Mouse (Mus musculus) mesoderm, embryonic 11.5 days (tissue): Measurements from ENCODE around the gene Glipr2.

Experiments
- DNase-seq: peaks from one replicate; pipeline ENCODE4 v3.0.0-alpha.2; 2012; ENCODE audit warnings: low read depth, low spot score

Glipr2 gene

DNA sequence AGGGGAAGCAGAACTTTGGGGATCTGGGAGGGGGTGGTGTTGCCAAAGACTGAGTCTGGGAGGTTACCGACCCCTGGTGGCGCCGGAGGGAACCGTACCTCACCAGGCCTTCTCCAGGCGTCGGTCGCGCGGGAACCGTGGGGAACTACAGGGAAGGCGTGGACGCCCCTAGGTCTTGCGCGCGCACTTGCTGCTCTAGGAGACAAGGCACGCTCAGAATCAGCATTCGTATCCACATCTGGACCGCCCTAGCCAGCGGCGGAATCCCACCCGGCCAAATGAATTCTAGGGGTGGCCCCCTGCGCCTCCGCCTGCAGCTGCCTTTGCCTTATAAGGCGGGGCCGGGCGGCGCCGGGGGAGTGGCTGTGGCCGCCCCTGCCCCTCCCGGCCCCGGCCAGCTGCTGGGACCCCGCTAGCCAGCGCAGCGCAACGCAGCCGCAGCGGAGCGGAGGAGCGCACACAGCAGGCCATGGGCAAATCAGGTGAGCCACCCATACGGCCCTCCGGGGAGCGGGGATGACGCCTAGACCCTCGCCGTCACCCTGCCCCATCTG lies at the start of gene Glipr2:
Gene Glipr2 (plus strand): TSS at position 110 of the 554 bp plus-strand sequence.
- DNase-seq = peak; percentile 95

DNA sequence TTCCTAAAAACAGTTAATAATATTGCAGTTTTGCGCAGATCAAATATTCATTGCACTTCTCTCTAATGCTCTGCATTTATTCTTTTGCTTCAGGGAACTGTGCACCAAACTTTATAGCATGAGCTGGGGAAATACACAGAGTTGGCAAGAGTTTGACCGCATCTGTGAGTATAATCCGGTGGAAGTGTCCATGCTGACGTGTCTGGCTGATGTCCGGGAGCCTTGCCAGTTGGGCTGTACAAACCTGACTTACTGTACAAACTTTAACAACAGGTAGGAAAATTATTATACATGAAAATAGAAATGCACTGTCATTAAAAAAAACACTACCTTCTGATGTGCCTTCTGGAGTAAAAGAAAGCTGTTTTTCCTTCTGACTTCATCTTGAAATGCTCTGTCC lies 39.0 kb upstream of the Glipr2 start:
- no peak for DNase-seq

DNA sequence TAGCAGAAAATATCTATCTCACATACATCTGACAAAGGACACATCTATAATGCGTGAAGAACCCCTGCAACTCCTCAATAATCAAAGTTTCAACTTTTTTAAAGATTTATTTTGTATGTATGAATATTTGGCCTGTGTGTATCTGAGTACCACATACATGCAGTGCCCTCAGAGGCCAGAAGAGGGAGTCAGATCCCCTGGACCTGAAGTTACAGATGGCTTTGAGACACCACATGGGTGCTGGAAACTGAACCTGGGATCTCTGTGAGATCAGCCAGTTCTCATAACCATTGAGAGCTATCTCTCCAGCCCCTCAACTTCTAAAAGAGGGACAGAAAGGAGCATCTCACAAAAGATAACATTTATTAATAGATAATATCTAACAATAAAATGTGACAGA lies 36.6 kb upstream of the Glipr2 start:
- no peak for DNase-seq

DNA sequence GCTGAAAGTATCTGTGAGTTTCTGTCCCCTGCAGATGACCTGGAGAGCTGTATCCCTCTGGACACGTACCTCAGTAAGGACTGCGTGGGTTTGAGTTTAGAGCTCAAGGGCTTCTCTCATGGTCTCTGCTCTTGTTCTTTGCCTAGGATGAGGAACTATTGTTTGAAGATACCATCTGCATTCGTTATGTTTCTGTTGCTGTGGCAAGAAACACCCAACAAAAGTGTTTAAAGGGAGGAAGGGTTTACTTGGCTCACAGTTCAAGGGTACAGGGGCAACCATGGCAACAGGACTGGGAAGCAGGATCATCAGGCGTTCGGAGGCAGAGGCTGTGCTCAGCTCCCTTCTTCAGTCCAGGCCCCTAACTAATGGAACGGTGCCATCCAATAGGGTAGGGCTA lies 32.1 kb upstream of the Glipr2 start:
- DNase-seq = no peak

DNA sequence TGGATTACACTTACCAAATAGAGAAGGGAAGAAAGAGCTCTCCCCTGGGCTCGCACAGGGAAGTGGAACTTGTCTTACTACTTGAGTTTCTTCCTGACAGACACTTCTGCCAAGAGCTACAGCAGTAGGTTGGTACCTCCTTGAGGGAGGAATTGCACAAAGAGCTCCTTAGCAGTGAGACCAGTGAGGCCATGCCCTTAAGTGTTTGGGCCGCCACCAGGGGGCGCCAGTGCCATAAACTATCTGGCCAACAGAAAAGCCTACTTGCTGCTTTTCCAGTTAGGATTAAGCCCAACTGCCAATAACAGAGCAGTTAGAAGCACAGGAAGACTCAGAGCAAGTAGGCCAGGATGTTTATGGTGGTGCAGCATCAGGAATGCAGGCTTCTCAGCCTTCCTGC lies 31.4 kb upstream of the Glipr2 start:
- peak; percentile 88 for DNase-seq

DNA sequence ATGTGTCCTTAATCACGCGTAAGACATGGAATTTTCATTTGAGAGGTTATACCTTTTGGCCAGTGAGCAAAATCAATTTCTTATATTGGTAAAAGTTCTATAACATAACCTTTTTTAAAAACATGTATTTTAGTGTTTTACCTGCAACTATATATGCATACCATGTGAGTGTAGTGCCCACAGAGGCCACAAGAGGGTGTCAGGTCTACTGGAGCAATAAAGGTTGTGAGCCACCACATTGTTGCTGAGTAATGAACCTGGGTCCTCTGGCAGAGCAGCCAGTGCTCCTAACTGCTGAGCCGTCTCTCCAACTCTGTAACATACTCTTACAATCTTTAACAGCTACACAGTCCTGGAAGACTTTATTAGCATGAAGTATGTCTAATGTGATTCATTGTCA lies 29.4 kb upstream of the Glipr2 start:
- DNase-seq = peak; percentile 14

DNA sequence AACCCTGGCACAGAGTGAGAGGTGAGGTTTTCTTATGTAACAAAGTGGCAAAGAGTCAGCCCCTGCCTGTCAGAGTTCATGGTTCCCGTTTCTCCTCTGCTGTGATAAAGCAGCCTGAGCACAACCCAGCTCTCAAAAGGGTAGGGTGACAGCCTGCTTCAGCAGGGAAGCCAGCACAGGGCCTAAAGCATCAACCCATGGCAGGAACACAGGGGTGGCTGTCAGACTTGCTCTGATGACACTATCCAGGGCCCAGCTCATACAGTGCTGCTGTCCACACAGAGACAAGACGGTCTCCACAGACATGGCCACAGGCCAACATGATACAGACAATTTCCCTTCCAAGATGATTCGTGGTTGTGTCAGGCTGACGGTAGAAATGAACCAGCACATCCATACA lies 25.3 kb upstream of the Glipr2 start:
- DNase-seq = no peak

DNA sequence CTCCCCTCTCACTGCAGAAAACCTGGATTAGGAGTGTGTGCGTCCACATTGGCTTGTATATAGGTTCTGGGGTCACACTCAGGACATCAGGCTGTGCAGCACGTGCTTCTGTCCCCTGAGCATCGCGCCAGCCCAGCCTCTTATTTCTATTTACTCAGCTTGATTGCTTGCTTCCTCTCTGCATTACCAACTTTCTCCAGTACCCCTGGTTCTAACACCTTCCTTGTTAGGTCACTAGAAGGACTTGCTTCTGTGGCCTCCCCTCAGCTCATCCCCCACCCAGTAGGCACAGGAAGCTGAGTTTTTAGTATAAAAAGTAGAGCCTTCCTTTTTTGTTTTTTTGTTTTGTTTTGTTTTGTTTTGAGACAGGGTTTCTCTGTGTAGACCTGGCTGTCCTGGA lies 21.0 kb upstream of the Glipr2 start:
- DNase-seq = no peak

DNA sequence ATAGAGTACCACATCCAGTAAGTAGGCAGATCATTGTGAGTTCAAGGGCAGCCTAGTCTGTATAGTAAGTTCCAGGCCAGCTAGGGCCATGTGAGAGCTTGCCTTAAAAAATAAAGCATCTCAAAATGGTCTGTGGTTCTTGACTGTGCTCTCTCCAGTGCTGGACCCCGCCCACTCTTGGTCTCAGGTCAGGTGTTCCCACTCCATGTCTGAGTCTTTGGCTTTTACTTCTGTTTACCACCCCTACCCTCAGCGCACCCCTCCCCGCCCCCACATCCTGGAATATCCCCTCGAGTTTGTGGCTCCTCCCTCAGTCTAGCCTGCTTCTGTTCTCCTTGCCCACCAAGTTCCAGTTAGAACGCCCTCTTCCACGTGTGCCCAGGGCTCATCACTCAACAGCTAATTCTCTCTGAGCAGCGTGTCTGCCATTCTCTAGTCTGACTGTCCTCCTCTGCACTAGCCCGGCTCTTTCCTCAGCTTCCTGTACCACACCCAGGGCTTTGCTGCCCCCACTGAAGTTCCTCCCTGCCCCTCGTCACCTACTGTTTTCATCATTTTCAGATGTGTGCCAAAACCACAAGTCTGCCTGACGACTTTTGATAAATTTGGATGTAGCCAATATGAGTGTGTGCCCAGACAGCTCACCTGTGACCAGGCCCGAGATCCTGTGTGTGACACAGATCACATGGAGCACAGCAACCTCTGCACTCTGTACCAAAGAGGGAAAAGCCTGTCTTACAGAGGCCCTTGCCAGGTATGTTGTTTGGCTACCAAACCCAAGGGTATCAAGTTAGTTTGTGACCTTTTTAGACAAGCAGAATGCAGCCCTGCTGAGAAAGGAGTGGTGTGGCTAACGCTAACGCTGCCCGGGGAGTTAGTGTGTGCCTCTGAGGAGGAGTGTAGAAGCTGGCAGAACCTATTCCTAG lies 20.2 kb upstream of the Glipr2 start:
- no peak for DNase-seq

DNA sequence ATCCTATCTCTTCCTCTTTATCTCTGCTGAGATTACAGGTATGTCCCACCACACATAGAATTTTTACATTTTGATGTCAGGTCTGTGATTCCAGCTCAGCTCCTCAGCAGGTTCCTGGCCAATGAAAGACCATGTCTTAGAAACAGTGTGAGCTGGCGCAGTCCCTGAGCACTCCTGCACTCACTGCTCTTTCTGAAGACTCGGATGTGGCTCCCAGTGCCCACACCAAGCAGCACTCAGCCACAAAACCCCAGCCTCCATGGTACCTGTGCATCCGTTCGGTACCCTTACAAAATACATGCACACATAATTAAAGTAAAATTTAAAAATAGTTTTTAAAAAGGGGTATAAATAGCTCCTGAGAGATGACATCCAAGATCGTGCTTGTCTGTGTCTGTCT lies 15.9 kb upstream of the Glipr2 start:
- DNase-seq = no peak

DNA sequence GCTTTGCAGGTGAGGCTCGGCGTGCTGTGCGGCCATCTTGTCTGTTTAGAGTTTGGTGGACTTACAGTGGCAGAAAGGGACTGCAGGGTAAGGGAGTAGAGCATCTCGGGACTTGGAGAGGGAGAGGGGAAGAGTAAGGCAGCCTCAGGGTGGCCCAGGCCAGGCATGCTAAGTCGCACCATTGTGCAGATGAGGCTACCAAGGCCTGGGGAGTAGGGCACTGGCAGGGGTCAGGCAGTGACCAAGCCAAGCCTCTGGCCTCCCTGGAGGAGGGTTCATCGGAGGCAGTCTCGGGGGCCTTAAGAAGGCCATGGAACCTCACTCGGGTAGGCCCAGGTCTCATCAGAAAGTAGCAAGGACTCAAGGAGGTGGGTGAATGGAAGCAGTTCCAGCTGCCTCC lies 14.8 kb upstream of the Glipr2 start:
- DNase-seq = no peak

DNA sequence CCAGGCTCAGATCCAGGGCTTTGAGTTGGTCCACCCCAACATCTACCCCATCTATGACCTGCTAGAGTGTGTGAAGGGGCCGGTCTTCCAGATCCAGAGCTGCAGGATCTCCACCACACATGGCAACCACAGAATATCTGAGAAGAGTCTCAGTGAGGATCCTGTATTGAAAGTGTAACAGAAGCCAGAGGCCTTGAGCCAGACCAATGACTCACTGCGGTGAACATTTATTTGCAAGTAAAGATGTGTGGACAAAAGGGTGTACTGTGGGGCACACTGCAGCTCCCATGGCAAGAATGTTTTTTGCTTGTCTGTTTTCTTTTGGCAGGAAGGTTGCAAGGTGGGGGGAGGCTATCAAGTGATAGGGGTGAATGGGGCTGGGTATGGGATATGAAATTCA lies 9.6 kb upstream of the Glipr2 start:
- DNase-seq = no peak

DNA sequence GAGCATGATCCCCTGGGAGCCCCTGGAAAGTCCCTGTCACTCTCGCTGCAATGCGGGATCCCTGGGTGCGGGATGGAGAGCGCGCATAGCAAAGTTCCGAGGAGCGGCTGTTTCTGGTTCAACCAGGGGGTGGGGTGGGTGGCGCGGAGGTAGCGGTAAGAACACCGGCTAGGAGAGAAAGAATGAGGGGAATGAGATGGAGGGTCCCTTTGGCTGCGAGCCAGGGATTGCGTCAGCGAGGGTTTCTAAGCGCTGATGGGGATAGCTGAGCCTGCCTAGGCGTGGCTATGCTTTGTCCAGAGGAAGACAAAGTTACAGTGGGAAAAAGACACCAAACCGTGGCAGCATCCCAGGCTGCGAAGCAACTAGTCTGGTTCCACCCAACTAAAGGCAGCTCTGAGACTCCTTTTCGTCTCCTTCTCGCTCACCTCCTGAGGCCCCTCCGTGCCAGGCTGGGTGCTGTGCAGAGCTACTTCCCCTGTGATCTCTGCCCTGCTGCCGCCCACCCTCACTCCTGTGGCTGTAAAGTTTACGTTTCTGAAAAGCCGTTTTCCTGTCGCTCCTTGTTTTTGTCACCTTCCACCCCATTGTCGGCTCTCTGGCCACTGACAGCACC lies 753 bp downstream of the Glipr2 start:
- DNase-seq = peak; percentile 89

DNA sequence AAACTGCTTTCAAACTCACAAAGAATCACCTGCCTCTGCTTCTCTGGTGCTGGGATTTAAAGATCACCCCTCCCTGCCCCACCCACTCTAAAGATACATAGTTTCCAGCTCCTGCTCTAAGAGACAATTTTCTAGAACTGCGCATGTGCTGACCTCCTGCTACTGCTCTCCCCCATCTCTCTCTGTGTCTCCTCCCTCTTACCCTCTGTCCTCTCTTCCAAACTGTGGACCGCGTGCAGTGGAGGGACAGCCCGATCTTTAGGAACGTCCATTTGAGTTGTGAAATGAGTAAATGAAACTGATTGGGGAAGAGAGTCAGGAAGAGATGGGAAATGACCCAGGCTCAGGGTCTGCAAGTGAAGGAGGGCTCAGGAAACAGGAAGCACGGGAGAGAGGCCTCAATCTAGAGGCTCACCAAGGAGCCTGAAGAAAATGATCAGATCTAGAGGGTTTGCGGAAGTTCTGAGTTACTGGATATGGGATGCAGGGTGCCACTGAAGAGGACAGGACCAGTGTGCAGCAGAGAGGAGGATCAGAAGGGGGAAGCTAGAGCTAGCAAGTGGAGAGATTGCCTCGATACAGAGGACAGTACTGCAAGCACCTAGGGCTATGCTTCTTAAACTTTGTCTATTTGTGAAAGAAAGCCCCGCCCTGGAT lies 2.5 kb downstream of the Glipr2 start:
- no peak for DNase-seq

DNA sequence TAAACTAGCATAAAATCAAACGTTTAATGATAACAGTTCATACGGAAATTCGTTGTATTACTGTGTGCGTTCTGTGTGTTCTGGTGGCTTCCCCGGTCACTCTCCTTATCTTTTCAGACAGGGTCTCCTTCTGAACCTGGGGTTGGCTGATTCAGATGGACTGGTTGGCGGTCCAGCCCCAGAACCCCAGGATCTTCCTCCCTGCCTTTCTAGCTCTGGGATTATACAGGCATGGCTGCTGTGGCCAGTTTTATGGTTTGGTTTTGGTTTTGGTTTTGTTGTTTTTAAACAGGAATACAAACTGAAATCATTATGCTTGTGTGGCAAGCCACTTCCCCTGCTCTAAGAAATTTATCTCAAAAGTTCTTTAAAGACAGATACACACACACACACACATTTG lies 3.0 kb downstream of the Glipr2 start:
- DNase-seq = no peak

DNA sequence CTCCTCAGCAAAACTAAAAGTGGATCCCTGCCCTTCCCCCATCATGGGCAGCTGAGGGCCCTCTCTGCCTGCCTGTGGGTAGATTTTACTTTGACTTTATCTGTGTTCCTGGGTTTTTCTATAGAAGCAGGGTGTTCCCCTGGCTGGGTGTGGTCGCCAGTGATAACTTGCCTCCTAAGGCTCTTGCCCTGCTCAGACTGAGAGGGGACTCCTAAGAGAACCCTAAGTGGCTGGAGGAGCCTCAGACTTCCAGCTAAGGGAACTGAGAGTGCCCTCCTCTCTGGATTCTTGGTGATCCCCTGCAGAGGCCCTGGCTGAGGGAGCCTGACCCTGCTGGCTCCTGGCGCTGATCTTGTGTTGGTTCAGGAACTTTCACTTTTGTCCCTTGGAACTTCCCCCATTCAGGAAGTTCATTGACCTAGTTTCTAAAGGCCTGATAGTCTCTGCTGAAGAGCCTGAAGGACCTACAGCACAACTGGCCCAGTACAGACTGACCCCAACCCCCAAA lies 7.2 kb downstream of the Glipr2 start:
- DNase-seq = no peak

DNA sequence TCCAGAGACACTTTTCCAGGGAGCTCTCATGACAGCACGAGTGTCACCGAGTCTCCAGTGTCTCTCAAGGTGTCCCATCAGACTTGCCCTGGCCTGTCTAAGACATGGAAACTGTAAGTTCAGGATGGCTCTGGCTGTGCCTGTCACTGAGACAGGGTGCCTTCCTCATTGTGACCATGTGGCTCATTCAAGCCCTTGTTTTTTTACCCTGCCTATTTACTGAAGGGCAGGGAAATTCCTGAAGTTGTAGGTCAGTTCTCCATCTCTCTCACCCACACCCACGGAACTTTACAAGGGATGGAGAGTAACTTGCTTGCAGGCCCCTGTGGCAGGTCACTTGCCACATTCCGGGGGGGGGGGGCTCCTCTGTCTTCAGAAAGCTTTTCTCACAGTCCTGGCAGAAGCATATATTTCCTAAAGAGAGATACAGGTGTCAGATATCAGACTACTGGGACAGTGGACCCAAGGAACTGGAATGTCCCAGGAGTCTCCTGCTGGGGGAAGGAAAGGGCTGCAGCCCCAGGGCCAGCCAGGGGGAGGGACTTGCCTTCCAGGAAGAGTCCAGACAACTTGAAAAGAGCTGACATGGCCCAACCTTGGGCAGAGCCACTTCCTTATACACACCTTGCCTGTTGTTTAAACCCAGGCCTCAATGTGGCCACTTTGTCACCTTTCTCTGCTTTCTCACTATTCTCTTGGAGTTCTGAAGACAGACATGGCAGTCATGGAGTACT lies 7.9 kb downstream of the Glipr2 start:
- no peak for DNase-seq

DNA sequence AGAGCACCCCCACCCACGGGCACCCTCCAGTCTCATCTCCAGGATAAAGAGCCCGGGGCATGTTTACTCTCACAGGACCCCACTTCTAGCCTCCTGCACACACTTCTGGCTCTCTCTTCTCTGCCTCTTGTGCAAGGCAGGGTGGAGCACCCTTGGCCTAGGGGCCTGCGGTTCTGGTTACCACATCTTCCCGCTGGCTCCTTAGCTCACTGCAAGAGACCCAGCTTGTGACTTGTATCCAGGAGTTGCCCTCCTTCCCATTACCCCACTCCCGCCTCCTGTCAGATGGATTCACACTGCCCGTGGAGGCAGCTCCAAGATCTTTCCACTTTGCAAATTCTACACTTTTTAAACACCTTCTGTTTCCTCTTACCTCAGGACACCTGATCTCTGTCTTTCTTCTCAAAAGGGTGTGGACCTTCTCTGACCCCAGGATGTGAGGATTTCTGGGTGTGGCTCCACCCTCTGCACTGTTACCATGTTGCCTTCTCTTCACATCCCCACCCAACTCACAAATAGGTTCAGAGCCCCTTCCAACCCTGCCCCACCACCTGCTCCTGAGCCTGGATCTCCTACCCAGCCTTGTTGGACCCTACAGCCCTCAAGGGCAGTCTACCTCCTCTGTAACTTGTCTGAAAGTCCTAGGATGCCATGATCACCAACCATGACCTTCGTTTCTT lies 8.8 kb downstream of the Glipr2 start:
- no peak for DNase-seq

DNA sequence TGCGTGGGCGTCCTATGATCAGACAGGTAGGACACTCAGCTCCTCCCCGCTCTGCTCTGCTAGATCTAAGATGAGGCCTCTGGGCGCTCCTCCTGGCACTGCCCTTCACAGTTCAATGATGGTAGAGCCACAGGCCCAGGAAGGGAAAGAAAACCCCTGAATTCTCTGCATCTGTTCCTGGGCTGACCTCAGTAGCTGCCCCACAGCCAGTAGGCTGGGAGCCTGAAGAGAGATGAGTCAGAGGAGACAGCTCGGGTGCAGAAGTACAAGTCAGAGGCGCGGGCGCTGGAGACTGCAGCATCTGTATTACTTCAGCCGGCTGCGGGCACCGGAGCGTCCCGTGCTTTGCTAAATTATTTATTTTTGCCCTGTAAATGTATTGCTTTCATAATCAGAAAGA lies 11.4 kb downstream of the Glipr2 start:
- no peak for DNase-seq

DNA sequence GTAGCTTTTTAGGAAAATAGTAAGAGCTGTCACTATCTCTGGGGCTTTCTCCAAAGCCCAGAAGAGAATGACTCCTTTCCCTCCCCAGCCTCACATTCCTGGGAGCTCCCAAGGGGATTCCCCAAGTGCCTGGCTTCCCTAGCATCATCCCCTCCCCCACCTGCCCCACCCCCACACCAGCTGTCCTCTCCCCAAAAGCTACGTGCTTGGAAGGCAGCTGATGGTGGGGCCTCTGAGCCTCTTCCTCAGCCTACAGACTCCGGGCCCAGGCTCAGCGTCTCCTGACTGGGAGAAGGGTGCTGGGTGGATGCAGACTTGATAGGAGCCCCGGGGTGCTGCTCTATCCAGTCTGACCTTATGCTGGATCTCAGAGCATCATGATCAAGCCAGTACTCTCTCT lies 12.2 kb downstream of the Glipr2 start:
- peak; percentile 67 for DNase-seq
